Mouse (Mus musculus) forebrain, postnatal 0 days (tissue): ENCODE data around the gene Gm20517. TPM values are rescaled to one million over a fixed set of nuclear protein-coding genes. Genes with fewer than 3 reads are reported as not detected.
"Not testable (repeated sequence)": the region's sequence is repeated elsewhere in the genome, so short reads cannot be mapped to it uniquely, and the experiment has no call there.

ENCODE experiments used
- ATAC-seq: fragments of 200-750 bp; cut with Nextera tagmentation; 2 replicates; pipeline ENCODE4 v1.8.0; 2017; ENCODE audit warnings: mild to moderate bottlenecking, moderate library complexity
- DNase-seq: peaks from one replicate; pipeline ENCODE4 v3.0.0-alpha.2; 2015
- H3K27ac ChIP-seq: fragments of 300-500 bp; sonication (generic); 2 replicates; pipeline ENCODE4 v1.5.1; 2014; ENCODE audit warnings: low read depth, mild to moderate bottlenecking, antibody characterized with exemption, low read length, moderate library complexity, mixed read lengths
- H3K27me3 ChIP-seq: fragments of 300-500 bp; sonication (generic); 2 replicates; pipeline ENCODE4 v1.6.1; 2014; ENCODE audit warnings: mild to moderate bottlenecking, low read length, mixed read lengths; ENCODE audit not compliant: insufficient read depth
- H3K36me3 ChIP-seq: fragments of 300-500 bp; sonication (generic); 2 replicates; pipeline ENCODE4 v1.6.1; 2014; ENCODE audit warnings: mild to moderate bottlenecking, moderate library complexity; ENCODE audit not compliant: insufficient read depth
- H3K4me1 ChIP-seq: fragments of 300-500 bp; sonication (generic); 2 replicates; pipeline ENCODE4 v1.6.1; 2014; ENCODE audit warnings: antibody characterized with exemption; ENCODE audit not compliant: insufficient read depth
- H3K4me2 ChIP-seq: fragments of 300-500 bp; sonication (generic); 2 replicates; pipeline ENCODE4 v1.6.1; 2014; ENCODE audit warnings: low read depth, mild to moderate bottlenecking, moderate library complexity
- H3K4me3 ChIP-seq: fragments of 300-500 bp; sonication (generic); 2 replicates; pipeline ENCODE4 v1.5.1; 2014; ENCODE audit warnings: low read depth, low read length, mixed read lengths
- H3K9ac ChIP-seq: fragments of 300-500 bp; sonication (generic); 2 replicates; pipeline ENCODE4 v1.6.1; 2014; ENCODE audit warnings: mild to moderate bottlenecking
- H3K9me3 ChIP-seq: fragments of 300-500 bp; sonication (generic); 2 replicates; pipeline ENCODE4 v1.6.1; 2016; ENCODE audit warnings: low read length
- CTCF ChIP-seq: sonication (generic); IDR thresholded peaks from 2 replicates; pipeline ENCODE4 v1.5.1; 2016; ENCODE audit warnings: antibody characterized with exemption, control low read depth, low read depth
- WGBS: fragments of 180-500 bp; shearing (Covaris S2); extraction: QIAGEN DNeasy Blood & Tissue Kit; methylation state at CpG from one replicate; pipeline ENCODE4 v1.1.7; 2014; 5-methylcytosine and 5-hydroxymethylcytosine counted together
- polyA plus RNA-seq: library from polyadenylated mRNA; unstranded; fragments of >200 nt; fragmentation: Nextera tagmentation; extraction: Ambion mirVana; gene quantifications from 2 replicates; pipeline ENCODE4 v1.2.1, GENCODE M21; 2015
- total RNA-seq: library from RNA; depleted of rRNA; stranded (reverse); fragments of >200 nt; gene quantifications from 2 replicates; pipeline ENCODE4 v1.2.3, GENCODE M21; 2014

The Gm20517 gene
- total and polyA plus RNA-seq, 2 experiments from 2014 or later, result 1.4 to 4.7 TPM

DNA sequence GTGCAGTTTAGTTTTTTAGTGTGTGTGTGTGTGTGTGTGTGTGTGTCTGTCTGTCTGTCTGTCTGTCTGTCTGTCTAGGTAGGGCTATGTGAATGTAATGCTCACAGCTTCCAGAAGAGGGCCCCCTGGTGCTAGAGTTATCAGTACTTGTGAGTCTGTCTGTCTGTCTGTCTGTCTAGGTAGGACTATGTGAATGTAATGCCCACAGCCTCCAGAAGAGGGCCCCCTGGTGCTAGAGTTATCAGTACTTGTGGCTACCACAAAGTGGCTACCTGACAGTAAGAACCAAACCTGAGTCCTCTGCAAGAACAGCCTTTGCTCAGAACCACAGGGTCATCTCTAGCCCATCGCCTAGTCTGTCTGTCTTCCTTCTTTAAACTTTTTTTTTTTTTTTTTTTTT is 35.3 kb downstream of the Gm20517 start:
- WGBS, result 85% methylated on average over 1 of the region's 1 CpGs
- no peaks in the 10 kb centered on the region for H3K9me3 ChIP-seq
- ATAC-seq (no peak; the same call in 1 of the 2 replicates), DNase-seq (peak; percentile 60)
- no peak overlapping the region for H3K27ac ChIP-seq
- no peak overlapping the region for H3K4me3 ChIP-seq
- H3K4me1 ChIP-seq, result no peaks in the 10 kb centered on the region
- peaks cover 12% of the 10 kb centered on the region; the same call in 1 of the 2 replicates for H3K36me3 ChIP-seq
- TF ChIP-seq CTCF, result peak; percentile 70
- no peak overlapping the region for H3K9ac ChIP-seq
- H3K4me2 ChIP-seq, result no peak overlapping the region
- no peaks in the 10 kb centered on the region for H3K27me3 ChIP-seq

DNA sequence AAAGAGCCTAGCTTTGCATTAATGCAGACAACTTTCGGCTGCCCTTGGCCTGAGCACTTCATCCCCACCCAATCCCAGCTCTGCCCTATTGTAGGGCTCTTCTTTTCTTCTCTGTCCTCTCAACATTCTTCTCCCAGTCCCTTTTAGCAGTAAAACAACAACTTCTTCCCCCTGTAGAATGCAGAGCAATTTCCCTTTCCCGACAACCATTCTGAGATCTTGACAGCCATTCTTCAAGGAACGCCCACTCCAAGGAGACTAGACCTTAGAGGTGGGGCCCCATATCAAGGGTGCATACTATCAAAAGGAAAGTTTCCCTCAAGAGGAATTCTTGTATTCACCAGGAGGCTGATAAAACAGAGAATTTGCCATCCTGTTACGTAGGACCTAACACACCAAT is 37.6 kb downstream of the Gm20517 start:
- no peak overlapping the region for H3K9ac ChIP-seq
- no peak for TF ChIP-seq CTCF
- DNase-seq (no peak), ATAC-seq (no peak)
- peaks cover 12% of the 10 kb centered on the region; the same call in 1 of the 2 replicates for H3K36me3 ChIP-seq
- H3K4me3 ChIP-seq, result no peak overlapping the region
- no peak overlapping the region for H3K27ac ChIP-seq
- no peaks in the 10 kb centered on the region for H3K4me1 ChIP-seq
- H3K27me3 ChIP-seq, result no peaks in the 10 kb centered on the region
- H3K4me2 ChIP-seq, result no peak overlapping the region
- 33% methylated on average over 4 of the region's 4 CpGs for WGBS
- H3K9me3 ChIP-seq, result no peaks in the 10 kb centered on the region

DNA sequence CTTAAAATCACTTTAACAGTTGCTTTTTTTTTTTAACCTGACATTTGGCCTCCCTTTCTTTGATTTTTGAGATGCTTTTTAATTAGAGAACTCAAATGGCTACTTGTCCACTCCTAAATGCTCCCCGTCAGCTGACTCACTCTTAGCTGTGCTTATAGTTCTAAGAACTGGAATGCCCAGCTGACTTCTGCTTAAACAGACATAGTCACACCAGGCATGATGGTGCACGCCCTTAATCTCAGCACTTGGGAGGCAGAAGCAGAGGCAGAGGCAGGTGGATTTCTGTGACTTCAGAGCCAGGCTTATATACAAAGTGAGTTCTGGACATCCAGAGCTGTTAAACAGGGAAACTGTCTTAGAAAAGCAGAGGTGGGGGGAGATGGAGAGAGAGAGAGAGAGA is 40.6 kb downstream of the Gm20517 start:
- no peak overlapping the region for H3K4me2 ChIP-seq
- 77% methylated on average over 2 of the region's 2 CpGs for WGBS
- no peak overlapping the region for H3K9ac ChIP-seq
- no peak overlapping the region for H3K27ac ChIP-seq
- no peaks in the 10 kb centered on the region for H3K4me1 ChIP-seq
- no peaks in the 10 kb centered on the region for H3K9me3 ChIP-seq
- H3K4me3 ChIP-seq, result no peak overlapping the region
- peaks cover 14% of the 10 kb centered on the region; the same call in 1 of the 2 replicates for H3K36me3 ChIP-seq
- DNase-seq (no peak), ATAC-seq (no peak)
- no peak for TF ChIP-seq CTCF
- H3K27me3 ChIP-seq, result no peaks in the 10 kb centered on the region

DNA sequence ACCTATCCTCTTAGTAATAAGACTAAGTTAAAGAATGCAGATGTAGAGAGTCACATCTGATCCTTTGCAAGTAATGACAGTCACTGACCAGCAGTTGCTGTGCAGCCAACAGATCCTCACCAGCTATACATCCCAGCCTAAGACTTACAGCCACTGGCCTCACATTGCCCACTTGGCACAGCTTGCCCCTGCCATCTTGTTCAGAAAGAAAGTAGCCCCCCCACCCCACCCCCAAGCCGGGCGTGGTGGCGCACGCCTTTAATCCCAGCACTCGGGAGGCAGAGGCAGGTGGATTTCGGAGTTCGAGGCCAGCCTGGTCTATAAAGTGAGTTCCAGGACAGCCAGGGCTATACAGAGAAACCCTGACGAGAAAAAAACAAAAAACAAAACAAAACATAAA is 43.0 kb downstream of the Gm20517 start:
- 89% methylated on average over 8 of the region's 8 CpGs for WGBS
- not testable (repeated sequence) for H3K9ac ChIP-seq, H3K4me2 ChIP-seq, H3K4me1 ChIP-seq, H3K27ac ChIP-seq, H3K4me3 ChIP-seq, ATAC-seq, DNase-seq, H3K27me3 ChIP-seq, H3K9me3 ChIP-seq
- H3K36me3 ChIP-seq, result peaks cover 15% of the 10 kb centered on the region; the same call in 1 of the 2 replicates

DNA sequence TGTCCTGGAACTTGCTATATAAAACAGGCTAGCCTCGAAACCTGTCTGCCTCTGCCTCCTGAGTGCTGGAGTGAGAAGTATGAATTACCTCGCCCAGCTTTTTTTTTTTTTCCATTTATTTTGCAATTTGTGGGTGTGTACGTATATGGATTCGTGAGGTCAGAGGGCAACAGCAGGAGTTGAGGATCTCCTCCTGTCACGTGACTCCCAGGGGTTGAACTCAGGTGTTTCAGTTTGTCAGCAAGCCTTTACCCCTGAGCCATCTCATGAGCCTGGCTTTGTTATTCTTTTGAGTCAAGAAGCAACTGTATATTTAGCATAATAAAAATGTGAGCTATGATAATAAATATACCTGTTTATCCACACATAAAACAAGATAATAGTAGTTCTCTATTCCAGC is 44.3 kb downstream of the Gm20517 start:
- WGBS, result 80% methylated on average over 5 of the region's 5 CpGs
- DNase-seq, result no peak

DNA sequence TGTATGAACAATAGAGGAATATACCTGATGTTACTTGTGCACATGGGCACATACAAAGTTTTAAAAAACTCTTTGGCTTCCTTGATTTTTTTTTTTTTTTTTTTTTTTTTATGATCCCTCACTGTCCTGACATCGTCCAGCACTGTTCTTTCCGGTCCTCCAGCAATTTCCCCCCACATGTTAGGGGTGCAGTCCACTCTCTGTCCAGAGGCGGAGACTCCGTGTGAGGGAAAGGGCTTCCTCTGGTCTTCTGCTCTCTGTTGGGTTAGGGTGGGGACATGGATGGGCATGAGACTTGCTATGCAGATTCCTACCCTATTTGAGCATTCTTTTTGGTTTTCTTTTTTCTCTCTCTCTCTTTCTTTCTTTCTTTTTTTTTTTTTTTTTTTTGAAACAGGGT is 46.5 kb downstream of the Gm20517 start:
- Histone ChIP-seq H3K36me3 (0 out of 2 replicates have a peak, but pooled peaks cover 7% of the 10 kb centered on the region), H3K27ac (no peak overlapping the region), H3K4me2 (no peak overlapping the region), H3K9me3 (no peaks in the 10 kb centered on the region), H3K4me1 (no peaks in the 10 kb centered on the region), H3K27me3 (no peaks in the 10 kb centered on the region), H3K9ac (no peak overlapping the region), H3K4me3 (no peak overlapping the region)
- WGBS, result 88% methylated on average over 4 of the region's 4 CpGs
- TF ChIP-seq CTCF, result no peak
- no peak for DNase-seq
- ATAC-seq, result no peak

More for the DNA sequence above, 44.3 kb downstream of the Gm20517 start:
- H3K4me3 ChIP-seq, result no peak overlapping the region
- H3K4me1 ChIP-seq, result no peaks in the 10 kb centered on the region
- ATAC-seq, result no peak
- no peaks in the 10 kb centered on the region for H3K9me3 ChIP-seq
- no peak for TF ChIP-seq CTCF
- 0 out of 2 replicates have a peak, but pooled peaks cover 12% of the 10 kb centered on the region for H3K36me3 ChIP-seq
- H3K9ac ChIP-seq, result no peak overlapping the region
- H3K27ac ChIP-seq, result no peak overlapping the region
- no peaks in the 10 kb centered on the region for H3K27me3 ChIP-seq
- H3K4me2 ChIP-seq, result no peak overlapping the region

DNA sequence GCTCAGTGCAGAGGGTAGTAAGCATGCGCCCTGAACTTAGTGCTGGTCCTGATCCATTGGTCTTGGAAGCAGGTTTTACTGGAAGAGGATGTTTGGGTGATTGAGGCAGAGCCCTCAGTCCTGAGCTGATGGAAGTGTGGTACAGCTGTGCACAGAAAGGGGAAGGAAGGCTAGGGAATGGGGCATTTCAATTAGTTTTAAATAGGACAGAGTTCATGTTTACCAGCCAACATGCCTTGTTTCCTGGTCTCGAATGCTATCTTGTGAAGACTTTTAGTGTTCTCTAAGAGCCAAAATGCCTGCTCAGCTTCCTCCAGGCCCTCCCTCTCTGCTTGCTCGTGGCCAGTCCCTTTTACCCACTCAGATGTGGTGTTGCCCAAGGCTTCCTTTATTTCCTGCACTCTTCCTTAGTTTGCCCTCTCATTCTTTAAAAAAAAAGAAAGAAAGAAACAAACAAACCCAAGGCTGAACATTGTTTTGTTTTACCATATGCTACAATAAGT is 47.4 kb downstream of the Gm20517 start:
- Histone ChIP-seq H3K4me3 (no peak overlapping the region), H3K27me3 (no peaks in the 10 kb centered on the region), H3K27ac (no peak overlapping the region), H3K4me1 (no peaks in the 10 kb centered on the region), H3K9ac (no peak overlapping the region), H3K9me3 (no peaks in the 10 kb centered on the region), H3K36me3 (0 out of 2 replicates have a peak, but pooled peaks cover 7% of the 10 kb centered on the region), H3K4me2 (no peak overlapping the region)
- no peak for ATAC-seq
- no peak for TF ChIP-seq CTCF
- 91% methylated on average over 3 of the region's 3 CpGs for WGBS
- DNase-seq, result no peak
